Mouse (Mus musculus): ENCODE measurements around the gene Kcnmb1.

GRCm38 (mm10) chr11:34009316-34010087 is 46.7 kb downstream of the Kcnmb1 start:
- no peak for TF ChIP-seq GATA1 (IDR thresholded peaks at IDR 0.05; ENCODE audit: borderline replicate concordance, low read length)
- TF ChIP-seq FLI1 (IDR thresholded peaks at IDR 0.05; ENCODE audit: low read length): no peak

All from megakaryocyte, embryonic 14.5 days (primary cell).